Mouse (Mus musculus) lung, postnatal 0 days (tissue): ENCODE data around the gene Abcc4. TPM values are rescaled to one million over a fixed set of nuclear protein-coding genes. Genes with fewer than 3 reads are reported as not detected.

ENCODE experiments used
- ATAC-seq: fragments of 200-750 bp; cut with Nextera tagmentation; 2 replicates; pipeline ENCODE4 v1.8.0; 2017; ENCODE audit warnings: moderate library complexity
- DNase-seq: peaks from one replicate; pipeline ENCODE4 v3.0.0-alpha.2; 2016; ENCODE audit warnings: low spot score
- H3K27ac ChIP-seq: fragments of 300-500 bp; sonication (generic); 2 replicates; pipeline ENCODE4 v1.5.1; 2014; ENCODE audit warnings: antibody characterized with exemption, mild to moderate bottlenecking, low read length, mixed read lengths
- H3K27me3 ChIP-seq: fragments of 300-500 bp; sonication (generic); replicated peaks from 2 replicates; pipeline ENCODE4 v1.6.1; 2014; ENCODE audit warnings: low read length, mixed read lengths; ENCODE audit not compliant: insufficient read depth
- H3K36me3 ChIP-seq: fragments of 300-500 bp; sonication (generic); 2 replicates; pipeline ENCODE4 v1.6.1; 2014; ENCODE audit warnings: low read length, mixed read lengths; ENCODE audit not compliant: insufficient read depth
- H3K4me1 ChIP-seq: fragments of 300-500 bp; sonication (generic); 2 replicates; pipeline ENCODE4 v1.6.1; 2014; ENCODE audit warnings: antibody characterized with exemption, low read depth, low read length, mixed read lengths; ENCODE audit not compliant: insufficient read depth
- H3K4me2 ChIP-seq: fragments of 300-500 bp; sonication (generic); replicated peaks from 2 replicates; pipeline ENCODE4 v1.6.1; 2014; ENCODE audit warnings: low read depth, mild to moderate bottlenecking, low read length, moderate library complexity, mixed read lengths
- H3K4me3 ChIP-seq: fragments of 300-500 bp; sonication (generic); 2 replicates; pipeline ENCODE4 v1.5.1; 2014; ENCODE audit warnings: low read depth, low read length
- H3K9ac ChIP-seq: fragments of 300-500 bp; sonication (generic); replicated peaks from 2 replicates; pipeline ENCODE4 v1.6.1; 2014; ENCODE audit warnings: low read depth, mild to moderate bottlenecking
- H3K9me3 ChIP-seq: fragments of 300-500 bp; sonication (generic); 2 replicates; pipeline ENCODE4 v1.6.1; 2016; ENCODE audit warnings: low read length, mixed read lengths
- CTCF ChIP-seq: IDR thresholded peaks from 2 replicates; pipeline ENCODE4 v1.5.1; 2016; ENCODE audit warnings: antibody characterized with exemption, mild to moderate bottlenecking
- EP300 ChIP-seq: IDR thresholded peaks from 2 replicates; pipeline ENCODE4 v1.6.1; 2016; ENCODE audit warnings: antibody characterized with exemption, mild to moderate bottlenecking, control low read depth
- WGBS: fragments of 180-500 bp; shearing (Covaris S2); extraction: QIAGEN DNeasy Blood & Tissue Kit; methylation state at CpG from one replicate; pipeline ENCODE4 v1.1.7; 2014; 5-methylcytosine and 5-hydroxymethylcytosine counted together
- polyA plus RNA-seq: library from polyadenylated mRNA; unstranded; fragments of >200 nt; fragmentation: Nextera tagmentation; extraction: Ambion mirVana; gene quantifications from 2 replicates; pipeline ENCODE4 v1.2.1, GENCODE M21; 2015

Abcc4 gene
- polyA plus RNA-seq, 1 experiment from 2014 or later = 1.0 TPM

DNA sequence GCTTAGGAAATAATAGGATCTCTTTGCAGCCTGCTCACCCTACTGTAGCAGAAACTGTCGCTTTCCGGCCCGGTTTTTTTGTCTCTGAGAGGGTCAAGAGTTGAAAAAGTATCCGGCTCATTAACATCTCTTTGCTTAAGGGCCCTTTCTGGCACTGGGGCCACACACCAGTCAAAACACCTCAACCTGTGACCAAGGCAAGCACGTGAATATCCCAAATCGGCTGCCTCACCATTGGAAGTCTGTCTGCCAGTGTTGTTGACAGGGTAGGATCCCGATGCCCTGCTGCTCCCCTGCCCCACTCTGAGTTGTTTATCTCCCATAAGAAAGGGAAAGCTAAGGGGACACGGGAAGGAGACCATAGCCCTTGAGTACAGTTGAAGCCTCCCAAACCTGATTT lies 7.8 kb upstream of the Abcc4 start:
- Histone ChIP-seq H3K9me3 (no peaks in the 10 kb centered on the region), H3K36me3 (no peaks in the 10 kb centered on the region), H3K9ac (no peak overlapping the region), H3K27ac (no peak overlapping the region), H3K4me3 (peak overlapping the region; percentile 12; the same call in 1 of the 2 replicates), H3K4me2 (peak overlapping the region; percentile 52; the same call in 1 of the 2 replicates), H3K27me3 (no peaks in the 10 kb centered on the region), H3K4me1 (peaks cover 11% of the 10 kb centered on the region; the same call in 1 of the 2 replicates)
- WGBS = 12% methylated on average over 8 of the region's 8 CpGs
- ATAC-seq = no peak
- TF ChIP-seq CTCF (no peak), EP300 (no peak)
- no peak for DNase-seq

DNA sequence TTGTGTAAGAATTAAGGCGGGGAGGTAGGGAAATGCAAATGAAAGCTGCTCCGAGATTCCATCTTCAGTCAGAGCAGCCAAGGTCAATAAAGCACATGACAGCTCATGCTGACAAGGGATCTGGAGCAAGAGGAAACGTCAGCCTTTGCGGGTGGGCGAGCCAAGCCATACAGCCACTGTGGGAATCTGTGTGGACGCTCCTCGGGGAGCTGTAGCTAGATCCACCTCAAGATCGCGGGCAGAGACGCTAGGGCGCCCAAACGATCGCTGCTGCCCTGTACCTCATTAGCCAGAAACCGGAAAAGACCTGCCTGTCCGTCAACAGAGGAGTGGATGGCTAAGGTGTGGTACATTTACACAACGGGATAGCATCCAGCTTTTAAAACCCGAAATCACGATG lies 7.4 kb upstream of the Abcc4 start:
- H3K9me3 ChIP-seq = no peaks in the 10 kb centered on the region
- WGBS = 4% methylated on average over 18 of the region's 18 CpGs
- peak overlapping the region; percentile 52 for H3K4me2 ChIP-seq
- H3K4me3 ChIP-seq = peak overlapping the region; percentile 12; the same call in 1 of the 2 replicates
- no peaks in the 10 kb centered on the region for H3K27me3 ChIP-seq
- ATAC-seq = no peak; the same call in 1 of the 2 replicates
- no peak for TF ChIP-seq CTCF
- no peak for TF ChIP-seq EP300
- DNase-seq = peak; percentile 49
- H3K27ac ChIP-seq = no peak overlapping the region
- H3K9ac ChIP-seq = no peak overlapping the region
- H3K36me3 ChIP-seq = no peaks in the 10 kb centered on the region
- H3K4me1 ChIP-seq = peaks cover 11% of the 10 kb centered on the region; the same call in 1 of the 2 replicates

DNA sequence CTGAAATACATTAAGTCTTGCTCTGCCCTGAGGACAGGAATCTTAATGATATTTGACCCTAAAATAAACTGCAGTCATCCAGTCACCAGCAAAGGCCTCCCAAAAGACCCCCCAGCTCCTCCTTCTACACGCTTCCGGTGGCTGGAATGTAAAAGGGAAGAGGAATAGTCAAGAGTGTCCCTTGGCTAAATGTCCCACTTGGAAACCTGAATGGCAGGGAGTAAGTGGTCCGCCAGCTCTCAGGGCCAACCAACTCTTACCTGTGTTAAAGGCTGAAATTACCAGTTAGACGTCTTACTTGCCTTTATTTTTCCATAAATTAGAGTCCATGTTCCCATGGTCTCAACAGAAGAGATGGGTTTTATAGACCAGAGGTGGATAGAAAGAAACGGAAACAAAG lies 6.9 kb upstream of the Abcc4 start:
- Histone ChIP-seq H3K4me2 (0 out of 2 replicates have a peak overlapping the region, but pooled peaks have one; percentile 52), H3K36me3 (no peaks in the 10 kb centered on the region), H3K9me3 (no peaks in the 10 kb centered on the region), H3K4me1 (peaks cover 11% of the 10 kb centered on the region; the same call in 1 of the 2 replicates), H3K9ac (no peak overlapping the region), H3K27me3 (no peaks in the 10 kb centered on the region), H3K27ac (no peak overlapping the region), H3K4me3 (no peak overlapping the region; the same call in 1 of the 2 replicates)
- DNase-seq (no peak), ATAC-seq (no peak)
- TF ChIP-seq EP300 (no peak), CTCF (no peak)
- WGBS = 58% methylated on average over 5 of the region's 5 CpGs

DNA sequence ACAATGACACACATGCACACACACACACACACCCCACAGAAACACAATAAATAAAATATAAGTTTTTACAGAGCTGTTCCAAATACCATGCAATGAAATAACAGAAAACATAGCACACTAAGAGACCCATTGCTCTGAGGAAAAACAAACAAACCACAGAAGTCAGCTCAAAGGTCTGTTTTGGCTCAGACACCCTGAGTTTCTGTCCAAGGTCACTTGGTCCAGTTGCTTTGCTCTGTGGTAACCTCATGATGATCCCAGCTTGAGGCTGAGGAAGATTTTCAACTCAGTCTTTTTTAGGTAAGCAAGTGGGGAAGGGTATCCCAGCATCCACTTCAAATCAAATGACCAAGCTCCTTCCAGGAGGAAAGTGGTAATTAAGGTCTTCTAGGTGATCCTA lies 4.9 kb upstream of the Abcc4 start:
- Histone ChIP-seq H3K4me2 (no peak overlapping the region), H3K27me3 (0 out of 2 replicates have a peak, but pooled peaks cover 5% of the 10 kb centered on the region), H3K4me3 (no peak overlapping the region), H3K9me3 (no peaks in the 10 kb centered on the region), H3K36me3 (no peaks in the 10 kb centered on the region), H3K9ac (no peak overlapping the region), H3K4me1 (peaks cover 15% of the 10 kb centered on the region; the same call in 1 of the 2 replicates), H3K27ac (no peak overlapping the region)
- no peak for TF ChIP-seq CTCF
- TF ChIP-seq EP300 = no peak
- ATAC-seq (no peak), DNase-seq (no peak)

DNA sequence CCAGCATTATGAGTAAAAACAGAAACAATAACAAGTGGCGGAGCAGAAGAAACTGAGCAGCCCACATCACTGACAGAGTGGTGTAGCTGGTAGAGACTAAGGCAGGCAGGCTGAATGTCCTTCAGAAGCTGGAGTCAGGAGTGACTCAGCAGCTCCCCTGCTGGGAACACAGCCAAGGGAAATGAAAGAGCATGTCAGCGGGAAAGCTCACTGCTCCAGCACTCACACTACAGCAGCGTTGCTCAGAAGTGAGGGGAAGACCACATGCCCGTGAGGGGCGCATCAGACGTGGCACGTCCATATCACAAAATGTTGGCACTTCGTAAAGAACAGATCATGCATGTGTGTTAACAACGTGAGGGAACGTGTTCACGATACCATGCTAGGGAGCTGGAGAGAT lies 3.7 kb upstream of the Abcc4 start:
- no peak for TF ChIP-seq EP300
- TF ChIP-seq CTCF = peak; percentile 74
- peaks cover 20% of the 10 kb centered on the region; the same call in 1 of the 2 replicates for H3K4me1 ChIP-seq
- DNase-seq (peak; percentile 88), ATAC-seq (peak; percentile 77)
- no peak overlapping the region for H3K9ac ChIP-seq
- peaks cover 9% of the 10 kb centered on the region; the same call in 1 of the 2 replicates for H3K27me3 ChIP-seq
- no peaks in the 10 kb centered on the region for H3K36me3 ChIP-seq
- no peak overlapping the region for H3K4me3 ChIP-seq
- no peak overlapping the region for H3K27ac ChIP-seq
- no peaks in the 10 kb centered on the region for H3K9me3 ChIP-seq
- 15% methylated on average over 11 of the region's 11 CpGs for WGBS
- no peak overlapping the region for H3K4me2 ChIP-seq

DNA sequence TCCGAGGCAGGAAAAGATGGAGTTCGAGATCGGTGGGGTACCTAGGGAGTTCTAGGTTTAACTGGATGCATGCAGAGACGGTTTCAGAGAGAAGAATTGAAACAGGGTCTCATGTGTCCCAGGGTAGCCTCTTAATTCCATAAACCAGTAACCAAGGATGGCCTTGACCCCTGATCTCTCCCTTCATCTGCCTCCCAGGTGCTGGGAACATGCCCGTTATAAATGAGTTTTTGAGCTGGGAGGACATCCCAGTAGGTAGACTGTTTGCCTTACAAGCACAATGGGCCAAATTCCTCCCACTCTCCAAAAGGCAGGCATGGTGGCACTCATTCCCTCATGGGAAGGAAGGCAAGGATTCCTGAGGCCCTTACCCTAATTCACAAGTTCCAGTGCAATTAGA lies 2.1 kb upstream of the Abcc4 start:
- Histone ChIP-seq H3K4me1 (peaks cover 15% of the 10 kb centered on the region; the same call in 1 of the 2 replicates), H3K27me3 (peaks cover 18% of the 10 kb centered on the region), H3K9ac (no peak overlapping the region), H3K9me3 (no peaks in the 10 kb centered on the region), H3K4me2 (no peak overlapping the region), H3K36me3 (no peaks in the 10 kb centered on the region), H3K27ac (no peak overlapping the region), H3K4me3 (no peak overlapping the region)
- TF ChIP-seq EP300 = no peak
- TF ChIP-seq CTCF = no peak
- WGBS = 84% methylated on average over 5 of the region's 5 CpGs
- no peak for ATAC-seq
- no peak for DNase-seq

DNA sequence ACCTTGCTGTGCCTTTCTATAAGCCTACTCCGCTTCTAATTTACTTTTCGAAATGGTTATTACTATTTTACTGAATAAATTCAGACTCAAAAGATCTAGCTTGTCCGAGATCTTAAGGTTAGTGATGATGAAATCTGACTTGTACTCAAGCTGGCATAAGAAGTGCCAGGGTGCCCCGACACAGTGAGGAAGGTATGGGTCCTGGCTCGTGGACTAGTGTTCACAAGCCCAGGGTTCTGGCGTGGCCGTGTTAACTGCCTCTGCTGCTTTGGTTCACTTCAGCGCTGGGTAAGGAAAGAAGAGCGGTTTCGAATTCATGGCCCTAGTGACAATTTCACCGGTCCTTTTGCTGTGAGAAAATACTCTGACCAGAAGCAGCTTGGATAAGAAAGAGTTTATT lies 943 bp upstream of the Abcc4 start:
- ATAC-seq (no peak), DNase-seq (no peak)
- Histone ChIP-seq H3K9me3 (no peaks in the 10 kb centered on the region), H3K36me3 (no peaks in the 10 kb centered on the region), H3K9ac (no peak overlapping the region), H3K27me3 (peaks cover 18% of the 10 kb centered on the region), H3K27ac (no peak overlapping the region), H3K4me3 (no peak overlapping the region), H3K4me1 (peaks cover 14% of the 10 kb centered on the region; the same call in 1 of the 2 replicates), H3K4me2 (0 out of 2 replicates have a peak overlapping the region, but pooled peaks have one; percentile 87)
- 83% methylated on average over 11 of the region's 11 CpGs for WGBS
- TF ChIP-seq CTCF (no peak), EP300 (no peak)
